Mouse (Mus musculus) bone marrow, adult 2 months (tissue): Measurements from ENCODE around the gene P4hb.

Experiments used
- CTCF ChIP-seq: fragments of 200-500 bp; IDR thresholded peaks from 2 replicates; pipeline ENCODE4 v1.5.1; 2011; ENCODE audit warnings: low read length, control low read depth; ENCODE audit not compliant: control insufficient read depth, insufficient read depth
- POLR2A ChIP-seq: fragments of 200-500 bp; IDR thresholded peaks from 2 replicates; pipeline ENCODE4 v1.6.1; 2011; ENCODE audit warnings: low read depth, mild to moderate bottlenecking, control low read depth, low read length, borderline replicate concordance; ENCODE audit not compliant: control insufficient read depth

DNA sequence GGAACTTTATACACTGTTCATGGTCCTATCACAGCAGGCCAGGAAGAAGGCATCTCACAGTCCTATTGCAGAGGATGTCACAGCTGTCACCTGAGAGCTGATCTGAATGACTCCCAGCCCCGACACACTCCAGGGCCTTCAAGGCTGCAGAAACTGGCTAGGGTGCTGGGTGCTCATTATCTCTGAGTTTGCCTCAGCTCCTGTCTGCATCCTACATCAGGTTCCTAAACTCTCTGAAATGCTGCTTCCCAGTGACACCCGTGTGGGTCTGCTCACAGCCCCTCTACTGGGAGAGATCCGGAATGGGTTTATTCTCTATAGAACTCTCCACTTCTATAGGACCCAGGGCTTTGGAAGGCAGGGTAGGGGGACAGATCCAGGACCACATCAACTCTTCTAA, 24.8 kb downstream of the P4hb start:
- TF ChIP-seq POLR2A (no peak), CTCF (no peak)
